Mouse (Mus musculus) heart, adult 2 months (tissue): Measurements from ENCODE around the gene Sh3tc1.

Source experiments
- CTCF ChIP-seq: fragments of 200-600 bp; IDR thresholded peaks from 2 replicates; pipeline ENCODE4 v1.8.1; 2022; ENCODE audit warnings: antibody characterized with exemption, mild to moderate bottlenecking, moderate library complexity
- POLR2A ChIP-seq: fragments of 200-500 bp; IDR thresholded peaks from 2 replicates; pipeline ENCODE4 v1.6.1; 2011; ENCODE audit warnings: mild to moderate bottlenecking, low read depth, low read length, control low read depth; ENCODE audit not compliant: insufficient read depth

DNA sequence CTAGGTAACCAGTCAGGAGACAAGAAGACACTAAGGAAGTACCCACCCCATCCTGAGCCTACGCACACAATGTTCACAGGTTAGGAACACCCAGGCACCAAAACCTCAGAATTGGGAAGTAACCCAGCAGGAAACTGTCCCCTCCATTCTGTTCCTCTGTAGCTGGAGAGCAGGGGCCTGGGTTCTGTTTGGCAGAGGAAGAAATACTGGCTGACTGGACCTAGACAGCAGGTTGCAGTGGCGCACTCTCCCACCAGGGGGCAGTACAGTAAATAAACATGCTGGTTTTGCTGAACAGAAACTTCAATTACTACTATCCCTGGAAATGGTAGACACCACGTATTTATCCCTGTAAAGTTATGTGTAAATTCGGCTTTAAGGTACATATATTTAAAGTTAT lies 7.1 kb upstream of the Sh3tc1 start:
- TF ChIP-seq CTCF (no peak; the same call in none of the 2 replicates), POLR2A (no peak)
